Mouse (Mus musculus) heart, adult 18-20 months (tissue): Measurements from ENCODE around the gene Gpr160. TPM values are rescaled to one million over a fixed set of nuclear protein-coding genes. Genes with fewer than 3 reads are reported as not detected.

Source experiments
- DNase-seq, 2 experiments: peaks; one replicate each; pipeline ENCODE4 v3.0.0; 2021 to 2022; ENCODE audit warnings: mixed read lengths in 1 of 2
- total RNA-seq, 2 experiments: library from RNA; stranded (reverse); gene quantifications; 2 replicates each; pipeline ENCODE4 v1.2.3; 2021

Gpr160 gene
- total RNA-seq, 2 experiments from 2014 or later = 1.5 to 2.6 TPM

GRCm38 (mm10) chr3:30904658-30905057 lies 48.9 kb downstream of the Gpr160 start:
- DNase-seq = no peak

GRCm38 (mm10) chr3:30917160-30917559 lies 61.4 kb downstream of the Gpr160 start:
- DNase-seq = peak in 1 of 2 experiments; percentile 22

GRCm38 (mm10) chr3:30927664-30928063 lies 71.9 kb downstream of the Gpr160 start:
- DNase-seq = no peak

- peak in 1 of 2 experiments; percentile 31 for DNase-seq
Measured at GRCm38 (mm10) chr3:30929828-30930227, 74.1 kb downstream of the Gpr160 start.

GRCm38 (mm10) chr3:30934384-30934783 lies 78.6 kb downstream of the Gpr160 start:
- DNase-seq = no peak

Other genes with a start within 250 kb of the Gpr160 start
- not detected for gene Lrriq4, start 211.4 kb upstream of the Gpr160 start, total RNA-seq
- gene Lrrc34, start 208.1 kb upstream of the Gpr160 start, total RNA-seq = under 1 TPM in 1 of 2 experiments, not detected in 1; 0.15 TPM
- under 1 TPM in 1 of 2 experiments, not detected in 1; 0.13 TPM for gene Lrrc31, start 156.1 kb upstream of the Gpr160 start, total RNA-seq
- gene Samd7, start 109.7 kb upstream of the Gpr160 start, total RNA-seq = not detected
- 10 to 100 TPM; 39.6 TPM for gene Sec62, start 63.1 kb upstream of the Gpr160 start, total RNA-seq
- 10 to 100 TPM; 14.2 to 16.8 TPM for gene Phc3, start 113.5 kb downstream of the Gpr160 start, total RNA-seq
- gene Prkci, start 139.8 kb downstream of the Gpr160 start, total RNA-seq = 10 to 100 TPM; 12.6 to 13.0 TPM
- gene Skil, start 239.1 kb downstream of the Gpr160 start, total RNA-seq = 10 to 100 TPM; 13.6 to 14.0 TPM